22 mouse cellular contexts compared by ENCODE assay signal in the genomic region with DNA sequence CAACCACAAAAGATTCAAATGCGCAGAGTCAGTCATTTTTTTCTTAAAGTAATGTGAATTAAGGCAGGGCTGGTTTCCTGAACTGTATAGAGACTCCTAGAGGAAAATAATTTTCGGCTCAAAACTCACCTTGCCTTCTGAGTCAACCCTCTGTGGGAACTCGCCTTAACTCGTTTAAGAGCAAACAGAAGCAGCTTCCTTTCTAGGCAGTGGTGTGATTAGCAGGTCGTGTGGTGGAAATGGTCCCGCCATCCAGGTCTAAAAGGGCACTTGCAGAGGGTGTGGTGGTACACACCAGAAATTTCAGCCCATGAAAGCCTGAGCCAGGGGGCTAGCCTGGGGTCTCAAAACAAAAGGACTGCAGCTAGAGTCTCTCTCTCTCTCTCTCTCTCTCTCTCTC. TPM values are rescaled to one million over a fixed set of nuclear protein-coding genes. Genes with fewer than 3 reads are reported as not detected.
"Had no signal": no experiment of that assay in that cellular context is flagged by ENCODE, and none has a peak within 500 bp of the region (broad histone marks: within the 10 kb centered on the region; RNA-seq: fewer than 3 reads in every experiment).

No protein-coding gene starts in this region.

- H3K4me1 ChIP-seq: heart, embryonic 10.5 days; heart, embryonic 12.5 days; hindbrain, embryonic 15.5 days; kidney, embryonic 15.5 days; limb, embryonic 13.5 days; limb, embryonic 15.5 days had no signal

- H3K4me3 ChIP-seq: heart, embryonic 10.5 days; heart, embryonic 12.5 days; hindbrain, embryonic 13.5 days; hindbrain, embryonic 15.5 days; kidney, embryonic 15.5 days; limb, embryonic 13.5 days; limb, embryonic 15.5 days had no signal

- DNase-seq: forebrain, postnatal 0 days; gastrocnemius, postnatal 10 days; gastrocnemius, postnatal 25 days; kidney, adult 11 months; kidney, adult 2 months; kidney, adult 9 months; kidney, postnatal 14 days; kidney, postnatal 36 days; layer of hippocampus, adult 9-11 months; layer of hippocampus, postnatal 36 days; left cerebral cortex, postnatal 4 days had no signal

- H3K36me3 ChIP-seq: heart, embryonic 10.5 days; heart, embryonic 12.5 days; hindbrain, embryonic 13.5 days; hindbrain, embryonic 15.5 days; kidney, embryonic 15.5 days; limb, embryonic 13.5 days; limb, embryonic 15.5 days had no signal

- H3K9me3 ChIP-seq: heart, embryonic 10.5 days; heart, embryonic 12.5 days; hindbrain, embryonic 13.5 days; hindbrain, embryonic 15.5 days; kidney, embryonic 15.5 days; limb, embryonic 13.5 days; limb, embryonic 15.5 days had no signal

- H3K27ac ChIP-seq: heart, embryonic 10.5 days; hindbrain, embryonic 13.5 days; hindbrain, embryonic 15.5 days; hindbrain, postnatal 0 days; kidney, embryonic 15.5 days; kidney, postnatal 0 days; limb, embryonic 13.5 days; limb, embryonic 15.5 days had no signal

- H3K27me3 ChIP-seq: heart, embryonic 12.5 days; hindbrain, embryonic 13.5 days; hindbrain, embryonic 15.5 days; kidney, embryonic 15.5 days; limb, embryonic 13.5 days; limb, embryonic 15.5 days had no signal

- H3K4me2 ChIP-seq: heart, embryonic 12.5 days; hindbrain, embryonic 13.5 days; hindbrain, embryonic 15.5 days; kidney, embryonic 15.5 days; limb, embryonic 13.5 days; limb, embryonic 15.5 days had no signal

- H3K9ac ChIP-seq: forebrain, postnatal 0 days; heart, embryonic 12.5 days; hindbrain, embryonic 13.5 days; hindbrain, embryonic 15.5 days; kidney, embryonic 15.5 days; limb, embryonic 13.5 days; limb, embryonic 15.5 days had no signal

- ATAC-seq: forebrain, postnatal 0 days; hindbrain, postnatal 0 days; intestine, embryonic 16.5 days had no signal

RNA-seq across cellular contexts. Expression of a gene that starts 32.1 kb away (rescaled TPM):
- total RNA-seq: hematopoietic stem cell, adult 5-6 weeks had no signal
